Mouse (Mus musculus) activated CD4-positive, CD25-positive, alpha-beta regulatory T cell (primary cell): ENCODE results near the gene Gm49395. TPM values are rescaled to one million over a fixed set of nuclear protein-coding genes. Genes with fewer than 3 reads are reported as not detected.

Experiments used
- polyA plus RNA-seq, 2 experiments: library from polyadenylated mRNA; unstranded; fragments of 100-300 nt; shearing (Covaris generic); gene quantifications; one replicate each; pipeline ENCODE4 v1.2.1; 2017

Gm49395 gene
- 1 to 10 TPM in 1 of 2 experiments, under 1 TPM in 1; 0.74 to 2.9 TPM for polyA plus RNA-seq

DNA sequence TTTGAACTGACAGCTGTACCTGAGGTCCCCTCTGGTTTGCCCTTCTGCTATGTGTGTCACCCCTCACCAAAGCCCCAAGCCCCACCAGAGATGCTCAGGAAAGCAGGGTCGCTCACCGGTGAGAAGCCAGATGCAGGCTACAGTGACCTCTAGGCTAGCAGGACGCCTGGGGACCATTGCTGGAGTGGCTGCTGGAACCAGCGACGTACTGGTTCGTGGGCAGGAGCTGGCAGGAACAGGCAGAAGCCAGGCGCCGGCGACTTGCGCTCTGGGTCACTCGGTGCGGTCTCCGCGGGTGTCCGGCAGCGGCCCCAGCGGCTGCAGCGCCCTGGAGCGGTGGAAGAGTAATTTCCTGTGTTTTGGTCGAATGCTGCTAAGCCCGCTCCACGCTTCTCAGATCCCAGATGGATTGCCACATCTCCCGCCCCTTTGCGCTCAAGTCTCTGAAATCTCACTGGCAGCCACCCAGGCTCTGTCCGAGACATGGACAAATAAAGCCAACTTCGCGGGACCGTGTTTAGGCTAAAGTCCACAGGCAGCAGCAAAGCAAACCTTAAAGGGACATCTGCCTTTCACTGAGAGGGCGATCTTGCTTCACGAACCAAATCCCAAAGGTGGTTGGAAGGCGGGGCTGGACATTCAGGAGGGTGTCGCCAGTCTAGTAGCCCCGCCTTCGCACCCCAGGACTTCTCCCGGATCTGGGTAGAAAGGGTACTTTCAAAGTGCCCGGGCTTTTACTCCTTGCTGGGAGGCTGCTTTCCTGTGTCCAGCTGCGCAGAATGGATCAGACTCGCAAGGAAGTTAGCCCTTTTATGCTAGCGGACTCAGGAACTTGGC is at the start of gene Gm49395, which contains the start of gene Itga1:
TSS of gene Gm49395 (minus strand) at position 567 of the 837 bp plus-strand sequence.
TSS of gene Itga1 (minus strand) at position 610 of the 837 bp plus-strand sequence.

GRCm38 (mm10) chr13:115090069-115090976 is 11.4 kb downstream of the Gm49395 start, which contains the start of gene Pelo:
Pelo (minus strand) TSS chr13:115090186.

Other genes with a start within 250 kb of the Gm49395 start
- gene Itga2, start 169.8 kb downstream of the Gm49395 start, polyA plus RNA-seq: 10 to 100 TPM in 1 of 2 experiments, 1 to 10 TPM in 1; 1.4 to 14.9 TPM
- 1 to 10 TPM; 7.2 to 8.9 TPM for gene Pelo, start 11.7 kb downstream of the Gm49395 start, polyA plus RNA-seq
- 1 to 10 TPM; 2.4 to 3.8 TPM for gene Itga1, start within 50 bp of the Gm49395 start, polyA plus RNA-seq